ENCODE assay signal across 7 mouse cellular contexts in genomic region chr4:44970612-44971110, GRCm38 (mm10). TPM values are rescaled to one million over a fixed set of nuclear protein-coding genes. Genes with fewer than 3 reads are reported as not detected.
DNase-seq lines count a peak whose midpoint lies in the region; ATAC-seq and TF ChIP-seq lines count a peak whose summit lies in the region.

No protein-coding gene starts in this region.

- 22% methylated on average over 10 of the region's 10 CpGs for WGBS in kidney, embryonic 16.5 days
- 22% methylated on average over 10 of the region's 10 CpGs for WGBS in embryonic facial prominence, embryonic 14.5 days
- WGBS in liver, embryonic 14.5 days (ENCODE audit: insufficient replicate concordance) = 14% methylated on average over 10 of the region's 10 CpGs

- ATAC-seq in kidney, embryonic 16.5 days (ENCODE audit: low FRiP score, low TSS enrichment) = no peak
- no peak for ATAC-seq in embryonic facial prominence, embryonic 14.5 days (ENCODE audit: low read depth)
- no peak for ATAC-seq in liver, embryonic 14.5 days (ENCODE audit: insufficient read depth)

- DNase-seq in kidney, adult 9 months = peak; percentile 76
- DNase-seq in adrenal gland, postnatal 10 days = peak; percentile 73
- DNase-seq in embryonic facial prominence, embryonic 14.5 days (ENCODE audit: low spot score) = peak; percentile 36
- DNase-seq in liver, embryonic 14.5 days (ENCODE audit: low read depth in 3 of 3, low spot score in 3 of 3) = peak in 1 of 3 experiments; percentile 52
- DNase-seq in spleen, adult 18-20 months = peak; percentile 34 to 63

- no peak overlapping the region for H3K9ac ChIP-seq in kidney, embryonic 16.5 days (replicated peaks; ENCODE audit: low read length)
- H3K9ac ChIP-seq in ES-Bruce4 (ENCODE audit: low read depth, poor library complexity, severe bottlenecking) = no peak overlapping the region
- no peak overlapping the region for H3K9ac ChIP-seq in embryonic facial prominence, embryonic 14.5 days (ENCODE audit: low read depth, low read length)
- H3K9ac ChIP-seq in liver, embryonic 14.5 days (replicated peaks) = no peak overlapping the region

- no peak overlapping the region for H3K4me2 ChIP-seq in kidney, embryonic 16.5 days (replicated peaks; ENCODE audit: low read depth, low read length)
- H3K4me2 ChIP-seq in embryonic facial prominence, embryonic 14.5 days (ENCODE audit: low read depth, low read length) = no peak overlapping the region
- H3K4me2 ChIP-seq in liver, embryonic 14.5 days (ENCODE audit: low read depth) = no peak overlapping the region

- TF ChIP-seq EP300 in ES-Bruce4 (IDR thresholded peaks at IDR 0.05; ENCODE audit: insufficient read depth, low read depth, low read length) = no peak
- TF ChIP-seq EP300 in liver, embryonic 14.5 days (IDR thresholded peaks at IDR 0.05; ENCODE audit: low read depth) = no peak

- TF ChIP-seq POLR2A in ES-Bruce4 (IDR thresholded peaks at IDR 0.05; ENCODE audit: insufficient read depth, low read length) = no peak

- no peak overlapping the region for H3K27ac ChIP-seq in kidney, embryonic 16.5 days (ENCODE audit: low read length)
- H3K27ac ChIP-seq in ES-Bruce4 (ENCODE audit: insufficient read depth, low read length) = no peak overlapping the region
- H3K27ac ChIP-seq in embryonic facial prominence, embryonic 14.5 days (replicated peaks; ENCODE audit: low read depth, low read length) = no peak overlapping the region
- no peak overlapping the region for H3K27ac ChIP-seq in liver, embryonic 14.5 days

- H3K36me3 ChIP-seq in kidney, embryonic 16.5 days (ENCODE audit: insufficient read depth, low read length) = no peaks in the 10 kb centered on the region
- H3K36me3 ChIP-seq in ES-Bruce4 (ENCODE audit: control insufficient read depth, insufficient read depth, low read length, poor library complexity, severe bottlenecking) = no peaks in the 10 kb centered on the region
- no peaks in the 10 kb centered on the region for H3K36me3 ChIP-seq in embryonic facial prominence, embryonic 14.5 days (ENCODE audit: control insufficient read depth, insufficient read depth, low read length)
- H3K36me3 ChIP-seq in liver, embryonic 14.5 days (replicated peaks; ENCODE audit: control insufficient read depth, insufficient read depth, low read depth) = no peaks in the 10 kb centered on the region

- H3K4me3 ChIP-seq in kidney, embryonic 16.5 days (ENCODE audit: low read length) = no peak overlapping the region
- H3K4me3 ChIP-seq in ES-Bruce4 (ENCODE audit: low read depth, low read length) = no peak overlapping the region
- H3K4me3 ChIP-seq in embryonic facial prominence, embryonic 14.5 days (ENCODE audit: low read depth, low read length) = no peak overlapping the region
- H3K4me3 ChIP-seq in liver, embryonic 14.5 days (ENCODE audit: insufficient read depth in 1 of 2, low read depth in 2 of 2, low read length in 2 of 2) = no peak overlapping the region

- H3K27me3 ChIP-seq in kidney, embryonic 16.5 days (ENCODE audit: insufficient read depth, low read length) = no peaks in the 10 kb centered on the region
- no peaks in the 10 kb centered on the region for H3K27me3 ChIP-seq in ES-Bruce4 (ENCODE audit: control insufficient read depth, insufficient read depth, low read length, poor library complexity, severe bottlenecking)
- no peaks in the 10 kb centered on the region for H3K27me3 ChIP-seq in embryonic facial prominence, embryonic 14.5 days (replicated peaks; ENCODE audit: control insufficient read depth, insufficient read depth, low read length)
- H3K27me3 ChIP-seq in liver, embryonic 14.5 days (ENCODE audit: control insufficient read depth, insufficient read depth, low read length) = no peaks in the 10 kb centered on the region

- H3K9me3 ChIP-seq in kidney, embryonic 16.5 days (ENCODE audit: low read length) = no peaks in the 10 kb centered on the region
- no peaks in the 10 kb centered on the region for H3K9me3 ChIP-seq in ES-Bruce4 (replicated peaks; ENCODE audit: control insufficient read depth, insufficient read depth, low read length, poor library complexity, severe bottlenecking)
- no peaks in the 10 kb centered on the region for H3K9me3 ChIP-seq in embryonic facial prominence, embryonic 14.5 days (ENCODE audit: control insufficient read depth, low read length)
- H3K9me3 ChIP-seq in liver, embryonic 14.5 days (ENCODE audit: control insufficient read depth, low read length) = no peaks in the 10 kb centered on the region

- TF ChIP-seq CTCF in ES-Bruce4 (IDR thresholded peaks at IDR 0.05; ENCODE audit: low read depth, low read length) = peak; percentile 58
- TF ChIP-seq CTCF in liver, embryonic 14.5 days (IDR thresholded peaks at IDR 0.05; ENCODE audit: low read depth) = peak; percentile 93

- H3K4me1 ChIP-seq in kidney, embryonic 16.5 days (ENCODE audit: insufficient read depth, low read length) = peaks cover 8% of the 10 kb centered on the region
- H3K4me1 ChIP-seq in ES-Bruce4 (ENCODE audit: control insufficient read depth, insufficient read depth, low read length) = peaks cover 2% of the 10 kb centered on the region
- no peaks in the 10 kb centered on the region for H3K4me1 ChIP-seq in embryonic facial prominence, embryonic 14.5 days (ENCODE audit: control insufficient read depth, insufficient read depth, low read length)
- peaks cover 0 to 4% of the 10 kb centered on the region in 2 experiments; a peak in 3 of 4 replicates for H3K4me1 ChIP-seq in liver, embryonic 14.5 days (replicated peaks; ENCODE audit: control insufficient read depth in 2 of 2, insufficient read depth in 2 of 2, low read length in 1 of 2)

RNA-seq across cellular contexts. Expression of gene Grhpr, which starts 10.5 kb away (rescaled TPM):
- polyA plus RNA-seq in kidney, embryonic 16.5 days (2015; fragmentation: Nextera tagmentation; extraction: Ambion mirVana) = 115 and 124 TPM in 2 replicates
- polyA plus RNA-seq in ES-Bruce4 (2011; ENCODE audit: insufficient read depth, insufficient read length, low read depth, missing spikeins) = 26.8 and 26.9 TPM in 2 replicates
- total RNA-seq in adrenal gland, postnatal 10 days (2021) = 100 to 1,000 TPM; 145 to 194 TPM
- polyA plus RNA-seq in embryonic facial prominence, embryonic 14.5 days (2014; fragmentation: Nextera tagmentation; extraction: Ambion mirVana) = 40.7 and 48.6 TPM in 2 replicates
- polyA plus RNA-seq in liver, embryonic 14.5 days (2012; rRNA removed) = 47.5 and 50.1 TPM in 2 replicates
- polyA plus RNA-seq in liver, embryonic 14.5 days (2014; fragmentation: Nextera tagmentation; extraction: Ambion mirVana) = 75.7 and 75.9 TPM in 2 replicates

RNA-seq across cellular contexts. Expression of gene Zbtb5, which starts 41.6 kb away (rescaled TPM):
- 25.2 and 27.9 TPM in 2 replicates for polyA plus RNA-seq in kidney, embryonic 16.5 days (2015; fragmentation: Nextera tagmentation; extraction: Ambion mirVana)
- 11.2 and 12.8 TPM in 2 replicates for polyA plus RNA-seq in ES-Bruce4 (2011; ENCODE audit: insufficient read depth, insufficient read length, low read depth, missing spikeins)
- total RNA-seq in adrenal gland, postnatal 10 days (2021) = 10 to 100 TPM; 11.5 to 17.6 TPM
- 21.0 and 22.4 TPM in 2 replicates for polyA plus RNA-seq in embryonic facial prominence, embryonic 14.5 days (2014; fragmentation: Nextera tagmentation; extraction: Ambion mirVana)
- polyA plus RNA-seq in liver, embryonic 14.5 days (2012; rRNA removed) = 3.3 and 3.5 TPM in 2 replicates
- polyA plus RNA-seq in liver, embryonic 14.5 days (2014; fragmentation: Nextera tagmentation; extraction: Ambion mirVana) = 4.5 and 6.2 TPM in 2 replicates

RNA-seq across cellular contexts. Expression of gene Polr1e, which starts 47.7 kb away (rescaled TPM):
- 39.9 and 43.0 TPM in 2 replicates for polyA plus RNA-seq in kidney, embryonic 16.5 days (2015; fragmentation: Nextera tagmentation; extraction: Ambion mirVana)
- 35.1 and 36.0 TPM in 2 replicates for polyA plus RNA-seq in ES-Bruce4 (2011; ENCODE audit: insufficient read depth, insufficient read length, low read depth, missing spikeins)
- 10 to 100 TPM; 14.6 to 16.1 TPM for total RNA-seq in adrenal gland, postnatal 10 days (2021)
- polyA plus RNA-seq in embryonic facial prominence, embryonic 14.5 days (2014; fragmentation: Nextera tagmentation; extraction: Ambion mirVana) = 33.4 and 33.7 TPM in 2 replicates
- 4.2 and 7.8 TPM in 2 replicates for polyA plus RNA-seq in liver, embryonic 14.5 days (2012; rRNA removed)
- 15.5 and 18.9 TPM in 2 replicates for polyA plus RNA-seq in liver, embryonic 14.5 days (2014; fragmentation: Nextera tagmentation; extraction: Ambion mirVana)
